Mouse (Mus musculus) heart, embryonic 11.5 days (tissue): ENCODE measurements around the gene Gm20388. TPM values are rescaled to one million over a fixed set of nuclear protein-coding genes. Genes with fewer than 3 reads are reported as not detected.

Experiments used
- ATAC-seq: fragments of 200-750 bp; cut with Nextera tagmentation; replicated peaks from 2 replicates; pipeline ENCODE4 v1.8.0; 2017; ENCODE audit warnings: moderate library complexity; ENCODE audit not compliant: insufficient number of reproducible peaks, low FRiP score, low TSS enrichment
- H3K27ac ChIP-seq: fragments of 300-500 bp; sonication (generic); 2 replicates; pipeline ENCODE4 v1.5.1; 2014; ENCODE audit warnings: mild to moderate bottlenecking, low read depth, low read length
- H3K27me3 ChIP-seq: fragments of 300-500 bp; sonication (generic); 2 replicates; pipeline ENCODE4 v1.6.1; 2014; ENCODE audit warnings: mild to moderate bottlenecking, low read length, mixed read lengths; ENCODE audit not compliant: control insufficient read depth, insufficient read depth
- H3K36me3 ChIP-seq: fragments of 300-500 bp; sonication (generic); 2 replicates; pipeline ENCODE4 v1.6.1; 2014; ENCODE audit warnings: mild to moderate bottlenecking, low read length, moderate library complexity, mixed read lengths; ENCODE audit not compliant: control insufficient read depth, insufficient read depth
- H3K4me1 ChIP-seq: fragments of 300-500 bp; sonication (generic); 2 replicates; pipeline ENCODE4 v1.6.1; 2014; ENCODE audit warnings: low read length; ENCODE audit not compliant: control insufficient read depth, insufficient read depth
- H3K4me2 ChIP-seq: fragments of 300-500 bp; sonication (generic); 2 replicates; pipeline ENCODE4 v1.6.1; 2014; ENCODE audit warnings: mild to moderate bottlenecking, moderate library complexity
- H3K4me3 ChIP-seq: fragments of 300-500 bp; sonication (generic); 2 replicates; pipeline ENCODE4 v1.5.1; 2014; ENCODE audit warnings: low read depth, low read length
- H3K9ac ChIP-seq: fragments of 300-500 bp; sonication (generic); 2 replicates; pipeline ENCODE4 v1.6.1; 2014; ENCODE audit warnings: mild to moderate bottlenecking, low read depth, low read length, moderate library complexity
- H3K9me3 ChIP-seq: fragments of 300-500 bp; sonication (generic); replicated peaks from 2 replicates; pipeline ENCODE4 v1.6.1; 2016; ENCODE audit warnings: low read length; ENCODE audit not compliant: control insufficient read depth
- WGBS: fragments of 180-500 bp; shearing (Covaris S2); extraction: QIAGEN DNeasy Blood & Tissue Kit; methylation state at CpG from one replicate; pipeline ENCODE4 v1.1.7; 2014; ENCODE audit not compliant: insufficient replicate concordance; 5-methylcytosine and 5-hydroxymethylcytosine counted together
- polyA plus RNA-seq: library from polyadenylated mRNA; unstranded; fragments of >200 nt; fragmentation: Nextera tagmentation; extraction: Ambion mirVana; gene quantifications from 2 replicates; pipeline ENCODE4 v1.2.1, GENCODE M21; 2014

The Gm20388 gene
- polyA plus RNA-seq, 1 experiment from 2014 or later, result 6.4 TPM

GRCm38 (mm10) chr8:121736236-121736635 lies 1825.6 kb downstream of the Gm20388 start:
- no peak overlapping the region for H3K27ac ChIP-seq
- H3K4me3 ChIP-seq, result no peak overlapping the region
- no peak overlapping the region for H3K4me2 ChIP-seq
- WGBS, result 18% methylated on average over 7 of the region's 7 CpGs
- no peak overlapping the region for H3K9ac ChIP-seq
- no peaks in the 10 kb centered on the region for H3K9me3 ChIP-seq
- peaks cover 28% of the 10 kb centered on the region for H3K27me3 ChIP-seq
- no peaks in the 10 kb centered on the region for H3K4me1 ChIP-seq
- H3K36me3 ChIP-seq, result no peaks in the 10 kb centered on the region
- no peak for ATAC-seq

GRCm38 (mm10) chr8:121740721-121741120 lies 1830.1 kb downstream of the Gm20388 start:
- no peak for ATAC-seq
- WGBS, result 76% methylated on average over 10 of the region's 10 CpGs
- no peak overlapping the region for H3K9ac ChIP-seq
- H3K4me1 ChIP-seq, result no peaks in the 10 kb centered on the region
- no peak overlapping the region for H3K4me3 ChIP-seq
- H3K27me3 ChIP-seq, result no peaks in the 10 kb centered on the region
- no peaks in the 10 kb centered on the region for H3K36me3 ChIP-seq
- H3K9me3 ChIP-seq, result no peaks in the 10 kb centered on the region
- no peak overlapping the region for H3K4me2 ChIP-seq
- no peak overlapping the region for H3K27ac ChIP-seq

GRCm38 (mm10) chr8:121749501-121749900 lies 1838.9 kb downstream of the Gm20388 start:
- WGBS, result 75% methylated on average over 9 of the region's 9 CpGs
- peaks cover 6% of the 10 kb centered on the region; the same call in 1 of the 2 replicates for H3K9me3 ChIP-seq
- H3K27me3 ChIP-seq, result peaks cover 34% of the 10 kb centered on the region
- no peak overlapping the region for H3K4me2 ChIP-seq
- H3K4me1 ChIP-seq, result no peaks in the 10 kb centered on the region
- H3K4me3 ChIP-seq, result no peak overlapping the region
- H3K27ac ChIP-seq, result no peak overlapping the region
- no peak overlapping the region for H3K9ac ChIP-seq
- no peak for ATAC-seq
- no peaks in the 10 kb centered on the region for H3K36me3 ChIP-seq

- H3K9me3 ChIP-seq, result peaks cover 6% of the 10 kb centered on the region; the same call in 1 of the 2 replicates
- no peak overlapping the region for H3K4me3 ChIP-seq
- ATAC-seq, result no peak
- H3K9ac ChIP-seq, result no peak overlapping the region
- no peaks in the 10 kb centered on the region for H3K4me1 ChIP-seq
- no peak overlapping the region for H3K27ac ChIP-seq
- no peaks in the 10 kb centered on the region for H3K36me3 ChIP-seq
- H3K27me3 ChIP-seq, result peaks cover 45% of the 10 kb centered on the region
- WGBS, result 29% methylated on average over 3 of the region's 3 CpGs
- H3K4me2 ChIP-seq, result no peak overlapping the region
These were observed 1839.9 kb downstream of the Gm20388 start for GRCm38 (mm10) chr8:121750512-121750911.

- Histone ChIP-seq H3K4me3 (no peak overlapping the region), H3K27me3 (peaks cover 51% of the 10 kb centered on the region), H3K4me1 (no peaks in the 10 kb centered on the region), H3K27ac (no peak overlapping the region), H3K9ac (no peak overlapping the region), H3K9me3 (peaks cover 6% of the 10 kb centered on the region; the same call in 1 of the 2 replicates), H3K36me3 (no peaks in the 10 kb centered on the region), H3K4me2 (no peak overlapping the region)
- 24% methylated on average over 3 of the region's 3 CpGs for WGBS
- no peak for ATAC-seq
These were observed 1840.8 kb downstream of the Gm20388 start for GRCm38 (mm10) chr8:121751407-121751806.

- Histone ChIP-seq H3K4me1 (no peaks in the 10 kb centered on the region), H3K4me2 (no peak overlapping the region), H3K4me3 (no peak overlapping the region), H3K27me3 (peaks cover 29% of the 10 kb centered on the region), H3K27ac (no peak overlapping the region), H3K9ac (no peak overlapping the region), H3K36me3 (no peaks in the 10 kb centered on the region), H3K9me3 (no peaks in the 10 kb centered on the region)
- WGBS, result 53% methylated on average over 12 of the region's 12 CpGs
- no peak for ATAC-seq
These were observed 1847.8 kb downstream of the Gm20388 start for GRCm38 (mm10) chr8:121758470-121758869.

- Histone ChIP-seq H3K27ac (no peak overlapping the region), H3K9me3 (no peaks in the 10 kb centered on the region), H3K4me2 (no peak overlapping the region), H3K4me1 (no peaks in the 10 kb centered on the region), H3K9ac (no peak overlapping the region), H3K27me3 (peaks cover 9% of the 10 kb centered on the region), H3K36me3 (no peaks in the 10 kb centered on the region), H3K4me3 (no peak overlapping the region)
- 72% methylated on average over 7 of the region's 7 CpGs for WGBS
- no peak for ATAC-seq
These were observed 1849.8 kb downstream of the Gm20388 start for GRCm38 (mm10) chr8:121760484-121760883.

GRCm38 (mm10) chr8:121761480-121761879 lies 1850.8 kb downstream of the Gm20388 start:
- H3K4me1 ChIP-seq, result no peaks in the 10 kb centered on the region
- WGBS, result 22% methylated on average over 10 of the region's 10 CpGs
- H3K9me3 ChIP-seq, result no peaks in the 10 kb centered on the region
- H3K27ac ChIP-seq, result no peak overlapping the region
- no peak overlapping the region for H3K9ac ChIP-seq
- H3K36me3 ChIP-seq, result no peaks in the 10 kb centered on the region
- H3K4me2 ChIP-seq, result no peak overlapping the region
- ATAC-seq, result no peak
- peaks cover 2% of the 10 kb centered on the region; the same call in 1 of the 2 replicates for H3K27me3 ChIP-seq
- no peak overlapping the region for H3K4me3 ChIP-seq

GRCm38 (mm10) chr8:121762999-121763699 lies 1852.5 kb downstream of the Gm20388 start:
- no peaks in the 10 kb centered on the region for H3K36me3 ChIP-seq
- no peak overlapping the region for H3K9ac ChIP-seq
- H3K4me2 ChIP-seq, result no peak overlapping the region
- H3K9me3 ChIP-seq, result no peaks in the 10 kb centered on the region
- 50% methylated on average over 7 of the region's 7 CpGs for WGBS
- H3K4me3 ChIP-seq, result no peak overlapping the region
- H3K4me1 ChIP-seq, result no peaks in the 10 kb centered on the region
- peaks cover 5% of the 10 kb centered on the region; the same call in 1 of the 2 replicates for H3K27me3 ChIP-seq
- no peak for ATAC-seq
- no peak overlapping the region for H3K27ac ChIP-seq
